Mouse (Mus musculus): ENCODE measurements around the gene Gle1.
"Not testable (repeated sequence)": the region's sequence is repeated elsewhere in the genome, so short reads cannot be mapped to it uniquely, and the experiment has no call there.

Gle1 gene

DNA sequence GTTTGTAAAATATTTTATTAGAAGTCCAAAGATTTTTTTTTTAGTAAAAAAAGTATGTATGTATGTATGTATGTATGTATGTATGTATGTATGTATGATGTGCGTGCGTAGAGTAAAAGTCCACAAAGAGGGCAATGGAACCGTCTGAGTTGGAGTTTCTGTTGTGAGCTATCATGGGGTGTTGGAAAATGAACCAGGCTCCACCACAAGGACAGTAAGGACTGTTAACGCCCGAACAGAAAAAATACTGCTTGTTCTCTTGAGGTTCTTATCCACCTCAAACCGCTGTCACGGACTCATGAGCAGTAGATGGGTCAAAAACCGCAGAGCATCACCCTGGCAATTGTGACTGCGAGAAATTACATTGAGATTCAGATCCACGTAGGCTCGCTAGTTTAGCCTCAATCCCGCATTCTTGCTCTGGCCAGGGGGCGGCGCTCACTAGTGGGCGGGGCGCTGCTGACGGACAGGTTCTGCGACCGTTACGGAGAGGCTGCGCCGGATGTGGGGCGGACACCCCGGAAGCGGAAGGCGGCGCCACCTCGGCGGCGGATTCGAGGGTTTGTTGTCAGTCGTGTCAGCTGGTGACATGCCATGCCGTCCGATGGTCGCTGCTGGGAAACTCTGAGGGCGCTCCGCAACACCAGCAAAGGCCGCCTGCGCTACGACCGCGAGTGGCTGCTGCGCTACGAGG lies at the start of gene Gle1:
TSS of gene Gle1 (plus strand) at position 521 of the 694 bp plus-strand sequence.
- DNase-seq (ENCODE audit: low spot score in 2 of 2) = peak; percentile 95 to 97

DNA sequence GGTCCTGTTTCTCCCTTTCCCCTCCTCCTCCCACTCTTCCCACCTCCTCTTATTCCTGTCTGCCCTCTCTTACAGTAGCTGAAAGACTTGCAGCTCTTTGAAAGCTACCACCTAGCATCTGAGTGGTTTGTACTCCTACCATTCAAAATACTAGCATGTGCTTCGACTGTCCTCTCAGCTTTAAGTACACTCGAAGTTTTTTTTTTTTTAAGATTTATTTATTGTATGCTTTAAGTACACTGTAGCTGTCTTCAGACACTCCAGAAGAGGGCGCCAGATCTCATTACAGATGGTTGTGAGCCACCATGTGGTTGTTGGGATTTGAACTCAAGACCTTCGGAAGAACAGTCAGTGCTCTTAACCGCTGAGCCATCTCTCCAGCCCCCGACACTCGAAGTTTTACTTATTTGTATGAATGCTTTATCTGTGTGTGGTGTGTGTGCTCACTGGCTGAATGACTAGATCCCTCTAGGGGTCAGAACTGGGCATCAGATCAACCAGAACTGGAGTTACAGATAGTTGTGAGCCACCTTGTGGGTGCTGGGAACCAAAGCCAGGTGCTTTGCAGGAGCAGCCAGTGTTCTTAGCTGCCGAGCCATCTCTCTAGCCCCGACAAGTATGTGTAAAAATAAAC lies 48.5 kb upstream of the Gle1 start:
- not testable (repeated sequence) for DNase-seq (ENCODE audit: low spot score in 2 of 2)

DNA sequence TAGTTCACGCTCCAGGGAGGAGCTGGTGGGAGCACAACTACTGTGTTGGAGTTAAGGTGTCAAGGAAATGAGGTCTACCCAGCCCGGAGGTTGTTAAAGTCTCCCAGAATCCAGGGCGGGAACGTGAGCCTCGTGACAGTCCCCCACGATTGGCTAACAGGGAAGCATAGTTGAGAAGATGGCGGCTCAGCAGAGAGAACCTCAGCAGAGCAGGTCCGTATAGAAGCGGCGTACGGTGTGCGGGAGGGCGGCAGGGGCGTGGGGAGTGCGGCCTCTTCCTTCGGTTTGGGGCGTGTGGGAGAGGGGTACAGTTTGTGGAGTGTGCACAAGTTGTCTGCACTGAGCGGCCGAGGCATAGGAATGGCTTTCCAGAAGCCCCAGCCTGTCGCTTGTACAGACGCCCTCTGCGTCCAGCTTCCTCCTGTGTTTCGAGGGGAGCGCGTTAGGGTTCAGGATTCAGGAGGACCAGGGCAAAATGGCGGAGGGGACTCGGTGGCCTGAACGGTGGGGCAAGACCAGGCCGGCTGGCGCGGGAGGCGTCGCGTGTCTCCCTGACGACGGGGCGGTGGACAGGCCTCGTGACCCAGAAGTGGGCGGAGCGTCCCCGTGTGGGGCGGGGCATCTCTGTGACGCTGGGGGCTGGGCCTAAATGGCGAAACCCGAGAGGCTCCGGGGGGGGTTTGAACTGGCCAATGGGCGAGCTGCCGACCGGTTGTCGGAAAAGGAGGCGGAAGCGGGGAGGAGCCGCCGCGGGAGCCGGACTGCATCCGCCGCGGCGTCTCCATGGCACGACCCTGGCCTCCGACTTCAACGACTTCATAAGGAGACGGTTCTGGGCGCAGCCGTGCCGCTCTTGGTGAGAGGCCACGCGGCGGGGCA lies 45.9 kb upstream of the Gle1 start, which contains the start of gene Odf2:
TSS of gene Odf2 (plus strand) at position 156 of the 879 bp plus-strand sequence.
- DNase-seq (ENCODE audit: low spot score in 2 of 2) = peak; percentile 100

DNA sequence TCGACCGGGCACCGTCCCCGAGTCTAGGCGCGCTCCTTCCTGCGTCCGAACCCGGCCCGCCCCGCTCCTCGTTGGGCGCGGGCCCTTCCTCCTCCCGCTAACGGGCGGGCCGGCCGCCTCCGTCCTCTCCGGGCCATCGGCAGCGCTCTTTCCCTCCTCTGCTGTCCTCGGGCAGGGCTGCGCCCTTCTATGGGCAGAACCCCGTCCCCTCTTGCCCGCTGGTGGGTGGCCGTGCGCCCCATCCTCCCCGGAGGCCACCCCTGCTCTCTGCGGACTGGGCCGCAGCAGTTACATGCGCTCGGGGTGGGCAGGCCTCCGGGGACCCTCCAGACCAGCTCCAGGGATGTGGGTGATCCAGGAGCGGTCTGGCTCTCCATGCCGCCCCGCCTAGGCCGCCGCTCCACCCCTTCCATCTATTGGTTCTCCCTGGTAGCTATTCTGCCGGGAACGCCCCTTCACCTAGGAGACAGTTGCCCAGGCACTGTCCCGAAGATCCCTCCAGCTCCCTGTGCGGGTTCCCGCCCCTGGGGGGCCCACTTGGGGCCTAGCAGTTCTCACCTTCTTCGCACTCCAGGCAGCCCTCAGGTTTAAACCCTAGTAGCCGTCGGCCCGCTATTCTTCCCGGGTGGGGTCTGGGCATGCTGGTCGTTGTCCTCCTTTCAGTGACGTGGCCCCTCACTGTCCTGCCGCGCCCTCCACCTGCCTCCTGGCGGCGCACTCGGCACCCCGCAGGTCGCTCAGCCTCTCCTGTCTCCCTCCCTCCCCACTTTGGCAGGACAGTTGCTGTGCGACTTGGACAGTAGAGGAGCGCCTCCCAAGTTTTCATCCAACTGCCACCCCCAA lies 45.0 kb upstream of the Gle1 start:
- peak; percentile 75 to 76 for DNase-seq (ENCODE audit: low spot score in 2 of 2)

DNA sequence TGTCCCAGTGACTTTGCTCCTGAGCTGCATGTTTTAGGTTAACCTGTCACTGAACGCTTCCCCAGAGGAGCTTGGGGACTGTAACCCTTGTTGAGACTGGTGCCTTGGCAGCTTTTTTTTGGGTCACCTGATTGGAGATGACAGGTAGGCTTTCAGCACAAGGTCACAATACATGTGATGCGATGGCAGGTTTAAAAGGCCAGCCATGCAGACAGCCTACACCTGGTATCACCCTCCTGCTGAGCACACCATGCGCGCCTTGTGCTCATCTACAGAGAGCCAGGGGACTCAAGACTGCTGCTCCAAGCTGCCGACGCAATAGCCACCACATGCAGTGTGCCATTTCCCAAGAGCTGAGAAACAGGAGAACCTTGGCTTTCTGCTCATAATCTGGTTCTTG lies 43.5 kb upstream of the Gle1 start:
- DNase-seq (ENCODE audit: low spot score in 2 of 2) = no peak

- DNase-seq (ENCODE audit: low spot score in 2 of 2) = no peak
Measured at GRCm38 (mm10) chr2:29896071-29896470, 39.2 kb upstream of the Gle1 start.

GRCm38 (mm10) chr2:29897366-29897765 lies 37.9 kb upstream of the Gle1 start:
- no peak for DNase-seq (ENCODE audit: low spot score in 2 of 2)

- DNase-seq (ENCODE audit: low spot score in 2 of 2) = no peak
Measured at GRCm38 (mm10) chr2:29898081-29898480, 37.1 kb upstream of the Gle1 start.

DNA sequence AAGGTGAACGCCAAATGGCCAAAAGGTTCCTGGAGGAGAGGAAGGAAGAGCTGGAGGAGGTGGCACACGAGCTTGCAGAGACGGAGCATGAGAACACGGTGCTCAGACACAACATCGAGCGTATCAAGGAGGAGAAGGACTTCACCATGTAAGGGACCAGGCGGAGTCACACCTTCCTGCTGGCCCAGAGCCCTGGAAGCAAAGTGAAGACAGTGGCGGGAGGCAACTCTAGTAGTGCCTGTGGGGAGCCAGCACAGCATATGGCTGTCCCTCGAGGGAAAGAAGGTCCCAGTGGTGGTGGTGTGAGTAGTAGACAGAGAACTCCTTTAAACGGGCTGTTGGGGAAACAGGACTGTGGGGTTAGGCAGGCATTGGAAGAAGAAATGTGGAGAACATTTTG lies 33.0 kb upstream of the Gle1 start:
- no peak for DNase-seq (ENCODE audit: low spot score in 2 of 2)

DNA sequence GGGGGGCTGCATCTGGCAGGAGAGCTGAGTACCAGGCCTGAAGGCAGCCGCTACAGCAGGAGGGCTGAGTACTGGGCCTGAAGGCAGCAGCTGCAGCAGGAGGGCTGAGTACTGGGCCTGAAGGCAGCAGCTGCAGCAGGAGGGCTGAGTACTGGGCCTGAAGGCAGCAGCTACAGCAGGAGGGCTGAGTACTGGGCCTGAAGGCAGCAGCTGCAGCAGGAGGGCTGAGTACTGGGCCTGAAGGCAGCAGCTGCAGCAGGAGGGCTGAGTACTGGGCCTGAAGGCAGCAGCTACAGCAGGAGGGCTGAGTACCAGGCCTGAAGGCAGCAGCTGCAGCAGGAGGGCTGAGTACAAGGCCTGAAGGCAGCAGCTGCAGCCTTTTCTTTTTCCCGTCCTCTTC lies 27.1 kb upstream of the Gle1 start:
- DNase-seq (ENCODE audit: low spot score in 2 of 2) = not testable (repeated sequence)

- DNase-seq (ENCODE audit: low spot score in 2 of 2) = no peak
Measured at GRCm38 (mm10) chr2:29910042-29910441, 25.2 kb upstream of the Gle1 start.

DNA sequence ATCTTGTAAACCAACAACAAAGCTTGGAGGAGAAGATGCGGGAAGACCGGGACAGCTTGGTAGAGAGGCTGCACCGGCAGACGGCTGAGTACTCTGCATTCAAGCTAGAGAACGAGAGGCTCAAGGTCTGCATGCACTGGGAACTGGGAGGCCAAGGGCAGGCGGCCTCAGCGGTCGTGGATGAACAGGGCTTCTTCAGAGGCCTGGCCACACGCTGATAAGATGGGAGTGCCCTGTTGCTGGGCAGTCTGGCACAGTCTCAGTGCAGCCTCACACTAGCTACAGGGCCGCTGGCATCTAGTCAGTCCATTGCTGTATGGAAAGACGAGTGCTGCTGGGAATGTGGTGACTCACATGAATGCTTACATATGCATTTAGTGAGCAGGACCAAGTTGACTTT lies 17.6 kb upstream of the Gle1 start:
- no peak for DNase-seq (ENCODE audit: low spot score in 2 of 2)

- DNase-seq (ENCODE audit: low spot score in 2 of 2) = peak in 1 of 2 experiments; percentile 3
Measured at GRCm38 (mm10) chr2:29922011-29922410, 13.2 kb upstream of the Gle1 start.

DNA sequence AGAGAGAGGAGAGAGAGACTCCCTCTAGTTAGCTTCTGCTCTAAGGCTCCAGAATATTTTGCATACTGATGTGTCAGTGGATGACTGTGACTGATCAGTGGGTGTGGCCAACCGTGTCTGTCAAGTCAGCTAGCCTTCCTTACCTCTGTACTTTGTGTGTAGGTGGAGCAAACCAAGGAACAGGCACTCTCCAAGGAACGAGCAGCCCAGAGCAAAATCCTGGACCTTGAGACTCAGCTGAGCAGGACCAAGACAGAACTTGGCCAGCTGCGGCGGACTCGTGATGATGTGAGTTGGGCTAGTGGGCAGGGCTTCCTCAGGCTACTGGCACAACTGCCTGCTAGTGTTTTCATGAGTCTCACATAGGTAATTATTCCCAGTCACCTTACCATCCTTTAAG lies 8.7 kb upstream of the Gle1 start:
- DNase-seq (ENCODE audit: low spot score in 2 of 2) = no peak

DNA sequence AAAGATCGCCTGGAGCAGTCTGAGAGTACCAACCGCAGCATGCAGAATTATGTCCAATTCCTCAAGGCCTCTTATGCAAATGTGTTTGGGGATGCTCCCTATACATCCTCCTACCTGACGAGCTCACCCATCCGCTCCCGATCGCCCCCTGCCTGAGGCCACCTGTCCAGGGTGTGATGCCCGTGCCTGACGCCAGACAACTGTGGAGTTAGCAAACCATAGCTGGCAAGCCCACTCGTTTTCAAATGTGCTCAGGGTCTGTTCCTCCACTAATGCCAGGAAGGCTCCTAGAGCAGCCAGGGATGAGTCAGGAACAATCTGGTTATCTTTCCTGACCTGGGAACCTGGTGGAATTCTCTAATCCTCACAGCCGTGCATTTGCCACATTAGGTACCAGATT lies 4.7 kb upstream of the Gle1 start:
- DNase-seq (ENCODE audit: low spot score in 2 of 2) = no peak

DNA sequence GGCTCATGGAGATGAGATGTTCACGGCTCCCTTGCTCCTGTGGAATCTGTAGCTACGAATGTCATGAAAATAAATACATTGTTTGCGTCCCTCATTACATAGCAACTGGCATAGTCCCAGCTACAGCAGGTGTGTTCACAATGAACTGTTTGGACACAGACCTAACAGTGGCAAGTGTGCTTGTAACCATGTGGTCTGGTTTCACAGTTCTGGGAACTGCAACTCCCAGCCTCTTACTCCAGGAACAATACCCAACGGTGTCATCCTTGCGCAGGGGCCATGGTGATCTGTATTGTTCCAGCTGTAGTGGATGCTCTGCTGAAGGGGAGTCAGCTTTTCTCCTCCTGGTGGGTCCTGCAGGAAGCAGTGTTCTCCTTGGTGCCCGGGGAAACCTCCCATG lies 4.0 kb upstream of the Gle1 start:
- DNase-seq (ENCODE audit: low spot score in 2 of 2) = no peak

- no peak for DNase-seq (ENCODE audit: low spot score in 2 of 2)
Measured at GRCm38 (mm10) chr2:29940073-29940472, 4.8 kb downstream of the Gle1 start.

- DNase-seq (ENCODE audit: low spot score in 2 of 2) = no peak
Measured at GRCm38 (mm10) chr2:29940826-29941225, 5.6 kb downstream of the Gle1 start.

DNA sequence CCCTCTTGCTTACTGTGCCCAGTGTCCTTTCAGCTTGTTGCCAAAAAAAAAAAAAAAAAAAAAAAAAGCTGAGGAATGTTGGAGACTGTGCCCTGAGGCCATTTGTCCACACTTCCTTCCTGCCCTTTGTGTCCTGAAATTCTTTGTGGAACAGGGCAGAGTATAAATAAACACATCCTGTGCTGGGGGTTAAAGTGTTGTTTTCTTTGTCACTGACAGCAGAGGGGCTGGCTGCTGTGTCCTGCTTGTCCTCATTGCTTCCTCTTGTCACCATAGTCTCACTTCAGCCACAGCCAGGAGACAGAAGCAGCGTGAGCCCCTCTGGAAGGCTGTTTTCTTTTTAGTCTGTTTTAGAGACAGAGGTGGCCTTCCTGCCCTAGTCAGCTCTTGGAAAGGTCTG lies 9.5 kb downstream of the Gle1 start:
- DNase-seq (ENCODE audit: low spot score in 2 of 2) = no peak

DNA sequence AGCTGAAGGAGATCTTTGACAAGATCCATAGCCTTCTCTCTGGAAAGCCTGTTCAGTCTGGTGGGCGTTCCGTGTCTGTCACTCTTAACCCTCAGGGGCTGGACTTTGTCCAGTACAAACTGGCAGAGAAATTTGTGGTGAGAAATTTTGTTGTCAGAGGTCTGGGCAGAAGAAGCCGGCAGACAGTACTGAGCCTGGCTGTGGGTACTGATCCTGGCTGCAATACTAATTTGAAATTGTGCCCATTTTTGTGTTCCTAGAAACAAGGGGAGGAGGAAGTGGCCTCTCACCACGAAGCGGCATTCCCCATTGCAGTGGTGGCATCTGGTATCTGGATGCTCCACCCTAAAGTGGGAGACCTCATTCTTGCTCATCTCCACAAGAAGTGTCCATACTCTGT lies 13.7 kb downstream of the Gle1 start:
- no peak for DNase-seq (ENCODE audit: low spot score in 2 of 2)

GRCm38 (mm10) chr2:29961246-29961645 lies 26.0 kb downstream of the Gle1 start:
- DNase-seq (ENCODE audit: low spot score in 2 of 2) = no peak

Measured in urinary bladder, adult 18-20 months (tissue).